Mouse (Mus musculus) left cerebral cortex, postnatal 14 days (tissue): ENCODE data around the gene Alpk1. TPM values are rescaled to one million over a fixed set of nuclear protein-coding genes. Genes with fewer than 3 reads are reported as not detected.
A peak's percentile ranks its signal among the peaks of the same experiment; 100 is the strongest.

ENCODE experiments used
- DNase-seq, 2 experiments: peaks; one replicate each; pipeline ENCODE4 v3.0.0; 2021 to 2022; ENCODE audit warnings: low spot score in 2 of 2, mixed read lengths in 1 of 2
- intact Hi-C: fragments of 180-260 bp; cut with DNase I; formaldehyde crosslinking; loops from one replicate; pipeline ENCODE4 v1.15.1; 2025
- long read RNA-seq, 2 experiments: library from polyadenylated mRNA; stranded (forward); transcript quantifications; one replicate each; pipeline ENCODE4 v2.0.0; 2021
- total RNA-seq, 2 experiments: library from RNA; stranded (reverse); gene quantifications; 2 replicates each; pipeline ENCODE4 v1.2.3; 2021

Gene Alpk1
- 1 to 10 TPM; 3.9 to 4.9 TPM for total RNA-seq
- long read RNA-seq, experiment 1, partial matches to known transcripts, result 0 of 2 reads
- long read RNA-seq, experiment 1, other reads (novel, unspliced or antisense), result 2 of 2 reads
- long read RNA-seq, experiment 2, partial matches to known transcripts, result 0 of 1 reads
- long read RNA-seq, experiment 2, other reads (novel, unspliced or antisense), result 1 of 1 reads

DNA sequence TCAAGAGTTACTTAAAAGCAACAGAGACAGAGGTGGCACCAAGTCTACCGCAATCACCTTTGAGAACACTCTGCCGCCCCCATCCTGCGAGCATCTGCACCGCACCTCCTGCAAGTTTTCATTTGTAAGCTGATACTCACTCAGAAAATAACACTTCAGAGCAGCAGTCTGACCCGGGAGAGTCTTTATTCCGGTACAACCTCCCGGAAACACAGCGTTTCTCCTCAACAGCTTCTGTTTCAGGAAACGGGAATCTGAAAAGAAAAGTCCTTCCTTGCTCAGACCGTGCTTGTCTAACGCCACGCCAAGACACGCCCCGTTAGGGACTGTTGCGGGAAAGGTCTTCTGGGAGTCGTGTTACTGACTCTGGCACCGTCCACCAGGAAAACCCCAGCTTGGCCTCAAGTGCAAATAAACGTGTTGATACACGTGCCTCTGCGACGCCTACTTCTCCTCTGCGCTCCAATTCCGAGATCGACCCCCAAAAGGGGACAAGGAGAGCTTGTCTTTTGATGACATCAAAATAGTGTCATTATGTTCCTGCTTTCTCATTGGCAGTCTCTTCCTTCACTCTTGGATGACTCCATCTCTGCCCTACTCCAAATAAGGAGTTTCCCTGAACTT, at the start of gene Alpk1:
Alpk1 (minus strand) TSS at position 507 of the 624 bp plus-strand sequence.
- intact Hi-C loops, result no loop called here
- peak; percentile 53 to 59 for DNase-seq

DNA sequence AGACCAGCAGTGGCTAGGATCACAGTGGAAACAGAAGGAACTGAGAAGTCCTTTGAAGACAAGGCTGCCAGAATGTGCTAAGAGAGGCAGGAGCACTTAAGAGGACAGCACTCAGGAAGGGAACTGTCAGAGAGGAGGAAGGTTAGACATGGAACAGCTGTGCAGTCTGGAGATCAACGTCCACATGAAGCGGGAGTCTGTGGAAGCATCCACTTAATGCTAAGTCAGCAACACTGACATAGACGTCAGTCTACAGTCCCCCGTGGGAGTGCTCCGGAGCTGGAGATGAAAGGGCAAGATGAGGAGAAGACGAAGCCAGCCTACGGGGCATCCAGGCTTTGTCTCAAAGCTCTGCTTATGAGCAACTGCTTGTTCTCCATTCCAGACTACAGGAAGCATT, 46.8 kb upstream of the Alpk1 start:
- no peak for DNase-seq
- intact Hi-C loops, result no loop called here

DNA sequence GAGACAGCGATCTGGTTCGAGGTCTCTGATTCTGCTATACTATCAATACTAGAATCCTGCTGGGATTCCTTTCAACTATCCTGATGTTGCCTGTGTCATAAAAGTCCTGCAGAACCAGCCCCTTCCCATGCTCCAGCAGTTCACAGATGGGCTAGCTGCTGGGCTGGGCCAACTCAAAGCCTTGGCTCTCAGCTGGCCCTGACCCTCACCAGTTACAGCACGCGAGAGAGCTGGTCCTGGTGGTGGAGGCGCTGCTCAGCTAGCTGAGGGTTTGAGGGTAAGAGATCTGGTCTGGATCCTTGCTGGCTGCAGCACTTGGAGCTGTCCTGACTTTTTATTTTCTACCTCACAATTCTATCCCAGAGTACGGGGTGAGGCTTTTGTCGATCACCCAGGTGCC, 46.2 kb upstream of the Alpk1 start:
- no peak for DNase-seq
- intact Hi-C loops, result no loop called here

DNA sequence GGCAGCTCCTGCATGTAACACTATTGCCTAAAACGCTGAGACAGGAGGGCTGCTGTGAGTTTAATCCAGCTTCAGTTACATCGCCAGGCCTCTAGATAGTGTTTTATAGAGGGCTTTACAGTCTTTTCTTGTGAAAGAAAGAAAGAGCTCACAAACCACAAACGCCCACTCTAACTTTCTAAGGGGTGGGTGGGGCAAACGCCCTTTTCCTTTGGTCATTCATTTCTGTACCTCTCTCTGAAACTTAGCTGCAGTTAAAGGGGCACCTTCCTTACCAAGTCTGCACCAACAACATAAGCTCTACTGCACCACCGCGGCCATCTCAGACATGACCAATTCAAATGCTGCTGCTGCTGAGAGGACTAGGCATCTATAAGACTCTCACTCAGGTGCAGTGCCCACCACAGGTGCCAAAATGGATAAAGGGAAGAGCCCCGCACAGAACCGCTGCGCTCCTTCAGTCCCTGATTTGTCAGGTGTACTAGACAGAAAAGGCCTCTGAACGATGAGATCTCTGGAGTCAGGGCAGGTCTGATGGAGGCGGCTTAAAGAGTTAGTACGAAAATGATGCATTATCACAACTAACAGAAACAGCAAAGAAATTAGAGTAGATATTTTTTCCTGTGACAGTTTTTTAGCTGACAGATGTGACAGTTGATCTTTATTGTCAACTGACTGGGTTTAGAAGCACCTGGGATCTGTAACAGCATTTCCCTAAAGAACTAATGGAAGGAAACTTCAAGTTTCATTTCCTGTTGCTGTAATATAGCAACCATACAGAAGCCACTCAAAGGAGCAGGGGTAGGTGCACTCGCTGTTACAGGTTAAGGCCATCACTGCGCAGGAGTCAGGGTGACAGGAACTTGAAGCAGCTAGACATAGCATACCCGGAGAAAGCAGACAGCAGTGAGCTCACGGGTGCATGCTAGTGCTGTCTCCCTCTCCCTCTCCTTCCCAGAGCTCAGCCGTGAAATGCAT, 43.8 kb upstream of the Alpk1 start:
- intact Hi-C loops, result no loop called here
- no peak for DNase-seq

DNA sequence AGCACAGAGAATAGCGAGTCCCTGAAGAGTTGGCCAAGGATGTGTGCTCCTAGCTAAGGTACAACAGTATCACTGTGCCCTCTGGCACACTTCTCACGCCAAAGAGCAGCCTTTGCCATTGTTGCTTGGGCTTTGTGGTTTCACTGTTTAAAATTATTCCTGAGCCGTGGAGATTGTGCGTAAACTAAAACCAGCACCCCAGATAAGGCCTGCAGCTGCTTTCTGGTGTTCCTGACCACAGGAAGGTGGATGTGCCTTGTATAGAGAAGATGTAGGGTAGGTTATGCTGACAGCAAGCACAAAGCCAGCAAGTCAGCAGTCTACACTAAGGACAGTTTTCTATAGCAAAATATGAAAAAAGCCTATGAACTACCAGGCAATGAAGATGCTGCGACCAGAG, 40.9 kb upstream of the Alpk1 start:
- no peak for DNase-seq
- intact Hi-C loops, result no loop called here

DNA sequence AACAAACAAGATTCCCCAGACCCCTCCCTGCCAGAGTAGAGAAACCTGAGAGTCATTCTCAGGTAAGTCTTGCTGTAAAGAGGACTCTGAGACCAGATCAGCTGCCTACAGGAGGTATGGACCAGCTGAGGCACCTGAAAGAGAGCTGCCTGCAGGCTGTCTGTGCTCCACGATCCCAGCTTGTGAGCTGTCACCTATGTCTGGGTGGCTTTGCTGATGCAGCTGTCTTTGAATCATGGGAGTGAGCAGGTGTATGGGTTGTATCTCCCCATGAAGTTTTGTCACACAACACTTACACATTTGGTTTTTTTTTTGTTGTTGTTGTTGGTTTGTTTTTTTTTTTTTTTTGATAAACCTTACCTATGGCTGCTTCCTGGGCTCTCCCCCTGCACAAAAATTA, 40.1 kb upstream of the Alpk1 start:
- intact Hi-C loops, result no loop called here
- DNase-seq, result no peak

DNA sequence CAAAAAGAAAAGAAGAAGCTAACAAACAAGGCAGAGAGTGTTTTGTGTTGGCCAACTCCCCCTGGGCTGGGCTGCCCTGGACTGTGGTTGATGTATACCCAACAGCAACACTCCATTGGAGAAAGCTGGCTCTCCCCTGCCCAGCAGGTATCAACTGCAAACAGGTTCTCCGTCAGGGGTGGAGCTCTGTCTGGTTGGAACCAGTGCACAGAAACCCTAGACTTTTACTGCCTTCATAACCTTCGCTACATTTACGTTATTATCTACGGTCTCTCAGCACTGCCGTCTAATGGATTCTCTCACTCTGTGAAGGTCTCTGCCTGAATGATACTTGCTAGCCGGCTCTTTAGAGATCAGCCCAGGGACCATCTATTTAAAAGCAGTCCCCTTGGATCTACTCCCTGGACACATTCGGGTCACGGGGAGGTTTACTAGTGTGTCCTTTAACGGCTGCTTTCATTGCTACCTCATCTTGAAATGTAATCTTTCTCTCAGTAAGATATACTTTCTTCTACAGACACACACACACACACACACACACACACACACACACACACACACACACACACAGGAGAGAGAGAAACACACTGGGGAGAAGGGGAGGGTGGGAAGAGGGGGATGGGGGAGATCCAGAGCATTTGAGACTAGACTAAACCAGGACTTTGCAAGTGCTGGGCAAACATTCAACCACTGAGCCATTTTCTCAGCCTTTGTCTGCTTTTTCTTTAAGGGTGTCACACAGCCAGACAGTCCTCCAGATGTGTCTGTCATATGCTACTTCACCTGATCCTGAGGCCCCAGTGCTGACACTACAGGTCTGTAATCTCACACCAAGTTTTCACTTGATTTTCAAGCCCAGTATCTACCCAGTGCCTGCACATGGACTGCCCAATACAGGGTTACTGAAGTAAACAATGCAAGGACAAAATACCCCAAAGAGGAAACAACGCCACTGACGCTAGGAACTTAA, 38.7 kb upstream of the Alpk1 start:
- intact Hi-C loops, result no loop called here
- DNase-seq, result no peak

DNA sequence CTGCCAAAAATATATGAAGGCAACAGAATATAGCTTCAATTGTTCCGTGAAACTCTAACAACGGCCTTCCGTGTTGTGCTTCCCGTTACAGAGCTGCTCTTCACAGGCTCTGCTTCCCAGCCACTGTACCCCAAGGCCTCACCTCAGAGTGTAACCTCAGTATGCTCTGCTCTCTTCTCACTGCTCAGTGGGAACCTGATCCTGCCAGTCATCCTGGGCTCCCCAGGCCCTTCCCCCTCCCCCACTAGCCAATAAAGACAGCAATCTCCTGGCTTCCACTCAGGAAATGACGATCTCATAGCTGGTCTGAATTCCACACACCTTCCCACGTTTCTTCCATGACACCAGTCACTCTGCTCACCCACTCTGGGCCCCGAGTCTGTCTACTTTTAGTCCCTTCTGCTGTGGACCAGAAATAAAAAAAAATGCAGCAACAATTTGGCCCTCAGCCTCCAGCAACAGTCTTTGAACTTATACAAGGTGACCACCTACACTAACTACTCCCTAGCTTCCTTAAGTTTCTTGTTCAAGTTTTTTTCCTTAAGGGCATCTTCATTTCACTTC, 36.9 kb upstream of the Alpk1 start:
- no peak for DNase-seq
- intact Hi-C loops, result no loop called here

DNA sequence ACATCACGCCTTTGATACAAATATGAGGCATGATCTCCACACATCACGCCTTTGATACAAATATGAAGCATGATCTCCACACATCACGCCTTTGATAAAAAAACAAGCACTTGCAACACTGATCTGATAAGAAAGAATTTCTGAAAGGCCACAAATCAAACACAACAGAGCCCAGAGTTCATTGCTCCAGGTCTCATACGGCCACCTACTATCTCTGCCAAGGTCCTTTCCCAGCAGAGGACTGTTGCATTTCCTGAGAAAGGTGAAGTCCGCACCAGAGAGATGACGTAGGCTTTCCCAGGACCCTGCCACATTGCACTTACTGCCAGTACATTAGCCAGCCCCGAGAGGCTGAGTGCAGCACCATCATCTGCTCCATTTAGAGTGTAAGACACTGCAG, 28.8 kb upstream of the Alpk1 start:
- DNase-seq, result no peak
- intact Hi-C loops, result no loop called here

DNA sequence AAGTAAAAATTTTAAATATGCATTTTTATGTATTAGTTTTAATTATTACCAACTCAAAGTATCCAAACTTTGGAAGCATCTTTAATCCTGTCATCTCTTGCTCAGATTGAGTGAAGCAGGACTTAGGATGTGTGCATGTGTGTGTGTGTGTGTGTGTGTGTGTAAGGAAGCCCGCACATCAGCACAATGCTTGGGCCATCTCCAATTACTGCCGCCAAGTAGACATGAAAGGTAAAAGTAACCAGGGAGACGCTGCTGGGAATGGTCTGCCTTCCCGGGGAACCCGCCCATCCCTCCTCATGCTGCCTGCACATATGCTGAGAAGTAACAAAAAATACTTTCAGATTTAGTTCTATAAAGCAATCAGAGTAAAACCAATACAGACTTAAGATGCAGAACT, 27.5 kb upstream of the Alpk1 start:
- no peak for DNase-seq
- intact Hi-C loops, result no loop called here

DNA sequence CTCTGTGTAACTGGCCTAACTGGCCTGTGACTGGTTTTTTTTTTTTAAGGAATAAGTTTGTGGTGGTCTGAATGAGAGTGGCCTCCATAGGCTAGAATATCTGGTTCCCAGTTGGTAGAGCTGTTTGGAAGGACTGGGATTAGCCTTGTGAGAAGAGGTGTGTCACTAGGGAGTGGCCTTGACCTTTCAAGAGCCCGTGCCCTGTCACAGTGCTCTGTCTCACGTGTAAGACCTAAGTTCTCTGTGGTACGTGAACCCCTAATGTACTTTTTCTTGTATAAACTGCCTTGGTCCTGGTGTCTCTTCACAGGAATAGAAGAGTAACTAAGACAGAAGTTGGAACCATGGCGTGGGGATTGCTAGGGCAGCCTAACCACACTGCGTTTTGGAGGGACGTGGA, 25.7 kb upstream of the Alpk1 start:
- intact Hi-C loops, result no loop called here
- no peak for DNase-seq

DNA sequence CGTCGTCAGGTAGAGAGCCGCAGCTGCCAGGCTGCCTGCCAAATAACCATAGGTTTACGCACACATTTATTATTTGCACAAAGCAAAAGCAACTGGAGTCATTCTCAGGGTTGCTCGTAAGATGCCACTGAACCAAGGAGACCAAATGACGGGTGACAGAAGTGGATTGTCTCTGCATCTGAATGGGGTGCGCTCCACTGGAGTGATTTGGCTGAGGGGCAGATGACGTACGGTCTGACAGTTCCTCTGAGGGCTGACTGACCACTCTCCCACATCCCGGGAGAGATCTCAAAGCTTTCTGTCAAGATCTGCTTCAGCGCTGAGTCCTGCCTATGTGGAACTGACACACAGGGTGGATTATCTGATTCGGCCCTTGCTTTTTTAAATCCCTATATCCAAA, 24.7 kb upstream of the Alpk1 start:
- no peak for DNase-seq
- intact Hi-C loops, result no loop called here

DNA sequence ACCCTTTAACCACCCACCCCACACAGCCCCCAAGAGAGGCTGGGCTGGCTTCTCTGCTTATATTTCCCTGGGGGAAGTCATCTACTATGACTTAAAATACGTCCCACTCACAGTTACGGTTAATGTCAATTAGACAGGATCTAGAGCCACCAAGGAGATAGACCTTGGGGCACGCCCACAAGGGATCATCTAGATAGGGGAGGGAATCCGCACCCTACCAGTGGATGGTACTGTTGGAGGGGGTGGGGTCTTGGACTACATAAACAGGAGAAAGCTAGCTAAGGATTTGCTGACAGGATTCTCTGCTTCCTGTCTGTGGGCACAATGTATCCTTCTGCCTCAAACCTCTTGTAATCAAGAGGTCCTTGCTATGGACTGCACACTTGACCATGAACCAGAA, 24.1 kb upstream of the Alpk1 start:
- intact Hi-C loops, result no loop called here

DNA sequence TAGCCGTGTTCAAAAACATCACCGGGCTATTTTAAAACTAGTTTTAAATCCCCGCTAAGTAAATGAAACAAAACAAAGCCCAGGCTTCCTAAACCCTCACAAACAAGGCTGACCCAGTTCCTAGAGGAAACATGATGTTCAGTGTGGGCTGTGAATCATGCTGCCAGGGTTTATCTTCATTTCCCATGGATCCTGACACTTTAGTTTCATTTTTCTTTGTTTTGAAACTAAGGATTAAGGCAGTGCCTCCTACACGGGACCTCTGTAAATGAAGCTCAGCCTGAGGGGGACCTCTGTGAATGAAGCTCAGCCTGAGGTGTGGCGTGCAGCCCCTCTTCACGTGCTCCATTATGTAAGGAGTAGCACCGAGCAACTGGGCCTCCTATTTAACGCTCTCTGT, 22.5 kb upstream of the Alpk1 start:
- intact Hi-C loops, result no loop called here
- peak in 1 of 2 experiments; percentile 26 for DNase-seq

More for the DNA sequence above, 24.1 kb upstream of the Alpk1 start:
- no peak for DNase-seq

DNA sequence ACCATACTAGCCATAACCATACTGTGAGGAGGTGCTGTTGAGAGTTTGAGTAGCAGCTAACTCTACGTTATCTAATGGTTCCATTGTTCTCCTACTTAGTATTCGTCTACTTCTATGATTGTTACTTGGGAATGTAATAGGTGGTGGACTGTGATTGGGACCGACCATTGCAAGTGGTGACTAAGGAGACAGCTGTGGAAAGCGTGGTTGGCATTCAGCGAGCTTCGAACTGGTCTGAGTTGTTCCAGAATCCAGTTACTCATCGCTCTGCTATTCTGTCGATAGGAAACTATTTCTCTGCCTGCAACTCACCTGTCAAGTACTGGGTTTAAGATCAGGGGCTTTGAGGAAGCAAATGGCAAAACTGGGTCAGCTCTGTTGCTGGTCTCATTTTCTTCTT, 20.8 kb upstream of the Alpk1 start:
- DNase-seq, result no peak

DNA sequence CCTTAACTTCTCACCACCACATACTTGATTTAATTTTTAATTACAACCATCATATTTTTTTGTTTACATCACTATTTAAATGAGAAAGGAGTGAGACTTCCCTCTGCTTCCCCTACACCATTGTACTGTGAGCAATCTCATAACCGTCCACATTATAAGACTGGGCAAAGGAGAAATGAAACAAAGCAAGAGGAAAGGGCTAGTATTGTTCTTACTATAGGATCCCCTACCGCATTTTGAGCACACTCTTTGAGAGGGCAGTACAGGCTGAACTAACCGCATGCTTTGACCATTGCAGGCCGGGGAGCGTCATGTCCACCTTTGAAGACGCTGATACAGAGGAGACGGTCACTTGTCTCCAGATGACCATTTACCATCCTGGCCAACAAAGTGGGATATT, 15.9 kb upstream of the Alpk1 start:
- DNase-seq, result no peak
- intact Hi-C loops, result no loop called here

More for the DNA sequence above, 20.8 kb upstream of the Alpk1 start:
- intact Hi-C loops, result no loop called here

DNA sequence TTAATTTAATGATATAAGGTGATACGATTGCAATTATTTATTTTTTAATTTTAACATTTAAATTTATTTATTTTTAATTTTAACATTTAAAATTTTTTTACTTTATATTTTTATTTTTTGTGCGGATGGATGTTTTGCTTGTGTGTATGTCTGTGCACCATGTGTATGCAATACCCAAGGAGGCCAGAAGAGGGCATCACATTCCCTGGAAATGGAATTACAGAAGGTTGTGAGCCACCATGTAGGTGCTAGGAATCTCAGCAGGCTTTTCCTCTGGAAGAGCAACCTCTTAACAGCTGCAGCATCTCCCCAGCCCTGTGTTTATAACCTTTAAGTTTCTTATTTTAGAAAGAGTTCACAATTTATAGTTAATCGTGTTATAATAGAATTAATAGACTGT, 15.4 kb upstream of the Alpk1 start:
- DNase-seq, result no peak
- intact Hi-C loops, result no loop called here

DNA sequence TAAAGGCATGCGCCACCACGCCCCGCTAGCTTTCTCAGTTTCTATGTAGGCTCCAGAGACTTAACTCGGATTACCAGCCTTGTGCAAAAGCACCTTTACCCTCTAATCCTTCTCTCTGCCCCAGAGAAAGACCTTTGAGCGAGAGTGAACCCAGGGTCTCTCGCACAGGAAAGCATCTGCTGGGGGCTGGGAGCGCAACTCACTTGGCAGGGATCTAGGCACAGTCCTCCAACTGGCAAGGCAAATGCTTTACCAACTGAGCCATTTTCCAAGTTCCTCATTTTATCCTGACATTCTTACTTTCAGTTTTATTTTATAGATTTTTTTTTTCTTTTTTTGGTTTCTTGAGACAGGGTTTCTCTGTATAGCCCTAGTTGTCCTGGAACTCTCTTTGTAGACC, 12.7 kb upstream of the Alpk1 start:
- no peak for DNase-seq
- intact Hi-C loops, result loop anchor here (5.0 kb wide), 1 partner anchor 154 kb away; no protein-coding TSS in a partner anchor
